Mouse (Mus musculus) MEL (cell line): ENCODE data around the gene Zc3hav1. TPM values are rescaled to one million over a fixed set of nuclear protein-coding genes. Genes with fewer than 3 reads are reported as not detected.
A peak's percentile ranks its signal among the peaks of the same experiment; 100 is the strongest.

ENCODE experiments used
- DNase-seq: peaks from one replicate; pipeline ENCODE4 v3.0.0; 2011; ENCODE audit warnings: low read depth, low spot score
- H3K27ac ChIP-seq: 2 replicates; pipeline ENCODE4 v1.5.1; 2012; ENCODE audit warnings: low read depth, mild to moderate bottlenecking, control low read depth, low read length, moderate library complexity; ENCODE audit not compliant: control insufficient read depth
- H3K27me3 ChIP-seq, 2 experiments: fragments of 150-350 bp in 1 of 2; sonication (generic) in 1 of 2; 2 replicates each; pipeline ENCODE4 v1.6.1; 2012; ENCODE audit warnings: low read length in 2 of 2, mild to moderate bottlenecking in 2 of 2, improper control_type of control experiment in 1 of 2, moderate library complexity in 1 of 2; ENCODE audit not compliant: insufficient read depth in 2 of 2, control insufficient read depth in 1 of 2
- H3K36me3 ChIP-seq, 2 experiments: 2 replicates each; pipeline ENCODE4 v1.6.1; 2012 to 2014; ENCODE audit warnings: low read length in 2 of 2, improper control_type of control experiment in 1 of 2, inconsistent platforms in 1 of 2, mild to moderate bottlenecking in 1 of 2; ENCODE audit not compliant: insufficient read depth in 2 of 2, control insufficient read depth in 1 of 2
- H3K4me1 ChIP-seq, 2 experiments: fragments of 150-350 bp in 1 of 2; sonication (generic) in 1 of 2; 2 replicates each; pipeline ENCODE4 v1.6.1; 2012; ENCODE audit warnings: low read length in 2 of 2, improper control_type of control experiment in 1 of 2, mild to moderate bottlenecking in 1 of 2; ENCODE audit not compliant: insufficient read depth in 2 of 2, control insufficient read depth in 1 of 2
- H3K4me3 ChIP-seq, 2 experiments: fragments of 150-350 bp in 1 of 2; sonication (generic) in 1 of 2; 2 replicates each; pipeline ENCODE4 v1.5.1; 2012; ENCODE audit warnings: low read depth in 2 of 2, low read length in 2 of 2, mild to moderate bottlenecking in 2 of 2, moderate library complexity in 2 of 2, control low read depth in 1 of 2, improper control_type of control experiment in 1 of 2; ENCODE audit not compliant: control insufficient read depth in 1 of 2, insufficient read depth in 1 of 2
- H3K79me2 ChIP-seq: 2 replicates; pipeline ENCODE4 v1.6.1; 2012; ENCODE audit warnings: mild to moderate bottlenecking, low read length, moderate library complexity; ENCODE audit not compliant: control insufficient read depth, poor library complexity, insufficient read depth
- H3K9ac ChIP-seq: 2 replicates; pipeline ENCODE4 v1.6.1; 2012; ENCODE audit warnings: low read depth, mild to moderate bottlenecking, control low read depth, low read length, moderate library complexity; ENCODE audit not compliant: control insufficient read depth, poor library complexity, severe bottlenecking
- H3K9me3 ChIP-seq: fragments of 150-350 bp; sonication (generic); replicated peaks from 2 replicates; pipeline ENCODE4 v1.6.1; 2012; ENCODE audit warnings: mild to moderate bottlenecking, low read length, improper control_type of control experiment, moderate library complexity; ENCODE audit not compliant: insufficient read depth
- BHLHE40 ChIP-seq: IDR thresholded peaks from 2 replicates; pipeline ENCODE4 v1.6.1; 2012; ENCODE audit warnings: low read depth, mild to moderate bottlenecking, inconsistent platforms, low read length, improper control_type of control experiment, borderline replicate concordance
- CTCF ChIP-seq, 3 experiments: IDR thresholded peaks in 2 of 3; conservative IDR thresholded peaks in 1 of 3; 2 replicates each; pipeline ENCODE4 v1.5.1; 2011 to 2012; ENCODE audit warnings: low read length in 3 of 3, low read depth in 2 of 3, mild to moderate bottlenecking in 2 of 3, improper control_type of control experiment in 1 of 3, inconsistent platforms in 1 of 3, mixed read lengths in 1 of 3, moderate library complexity in 1 of 3; ENCODE audit not compliant: control insufficient read depth in 1 of 3, insufficient read depth in 1 of 3, poor library complexity in 1 of 3, severe bottlenecking in 1 of 3
- EP300 ChIP-seq, 2 experiments: IDR thresholded peaks; 2 replicates each; pipeline ENCODE4 v1.6.1; 2011; ENCODE audit warnings: improper control_type of control experiment in 2 of 2, low read length in 2 of 2, low read depth in 1 of 2, mild to moderate bottlenecking in 1 of 2
- ETS1 ChIP-seq: IDR thresholded peaks from 2 replicates; pipeline ENCODE4 v1.6.1; 2012; ENCODE audit warnings: low read depth, mild to moderate bottlenecking, inconsistent platforms, low read length, improper control_type of control experiment, moderate library complexity
- GABPA ChIP-seq: IDR thresholded peaks from 2 replicates; pipeline ENCODE4 v1.6.1; 2012; ENCODE audit warnings: low read depth, mild to moderate bottlenecking, inconsistent platforms, low read length, improper control_type of control experiment, moderate library complexity
- GATA1 ChIP-seq: IDR thresholded peaks from 2 replicates; pipeline ENCODE4 v1.6.1; 2011; ENCODE audit warnings: low read depth, low read length, improper control_type of control experiment
- HCFC1 ChIP-seq: IDR thresholded peaks from 2 replicates; pipeline ENCODE4 v1.6.1; 2012; ENCODE audit warnings: low read depth, mild to moderate bottlenecking, inconsistent platforms, low read length, improper control_type of control experiment, moderate library complexity
- KAT2A ChIP-seq: conservative IDR thresholded peaks from 2 replicates; pipeline ENCODE4 v1.6.1; 2012; ENCODE audit warnings: low read depth, low read length, improper control_type of control experiment, inconsistent platforms
- MAFK ChIP-seq: IDR thresholded peaks from 2 replicates; pipeline ENCODE4 v1.6.1; 2011; ENCODE audit warnings: low read depth, mild to moderate bottlenecking, low read length, improper control_type of control experiment, borderline replicate concordance
- MEF2A ChIP-seq: IDR thresholded peaks from 2 replicates; pipeline ENCODE4 v1.6.1; 2014; ENCODE audit warnings: low read depth, mild to moderate bottlenecking, inconsistent platforms, low read length, improper control_type of control experiment; ENCODE audit not compliant: poor library complexity, insufficient replicate concordance, severe bottlenecking; ENCODE audit errors: extremely low read depth
- MYC ChIP-seq: IDR thresholded peaks from 2 replicates; pipeline ENCODE4 v1.6.1; 2011; ENCODE audit warnings: low read depth, mild to moderate bottlenecking, low read length, improper control_type of control experiment, moderate library complexity
- NELFE ChIP-seq: IDR thresholded peaks from 2 replicates; pipeline ENCODE4 v1.6.1; 2011; ENCODE audit warnings: low read depth, low read length, improper control_type of control experiment
- POLR2A ChIP-seq, 2 experiments: IDR thresholded peaks; 2 replicates each; pipeline ENCODE4 v1.6.1; 2011 to 2012; ENCODE audit warnings: low read length in 2 of 2, mild to moderate bottlenecking in 2 of 2, control low read depth in 1 of 2, improper control_type of control experiment in 1 of 2, low read depth in 1 of 2, moderate library complexity in 1 of 2; ENCODE audit not compliant: control insufficient read depth in 1 of 2, insufficient read depth in 1 of 2, poor library complexity in 1 of 2
- POLR2AphosphoS2 ChIP-seq: IDR thresholded peaks from 2 replicates; pipeline ENCODE4 v1.6.1; 2011; ENCODE audit warnings: low read length, improper control_type of control experiment
- POLR2AphosphoS5 ChIP-seq: IDR thresholded peaks from 2 replicates; pipeline ENCODE4 v1.6.1; 2012; ENCODE audit warnings: low read depth, borderline replicate concordance, mild to moderate bottlenecking, inconsistent platforms, low read length, moderate library complexity, mixed read lengths
- SIN3A ChIP-seq: IDR thresholded peaks from 2 replicates; pipeline ENCODE4 v1.6.1; 2012; ENCODE audit warnings: low read length, improper control_type of control experiment, inconsistent platforms
- TAL1 ChIP-seq: IDR thresholded peaks from 2 replicates; pipeline ENCODE4 v1.6.1; 2012; ENCODE audit warnings: mild to moderate bottlenecking, inconsistent platforms, low read length, moderate library complexity, mixed read lengths
- TBP ChIP-seq: IDR thresholded peaks from 2 replicates; pipeline ENCODE4 v1.8.0; 2011; ENCODE audit warnings: low read depth, low read length, improper control_type of control experiment
- USF2 ChIP-seq, 2 experiments: IDR thresholded peaks; 2 replicates each; pipeline ENCODE4 v1.6.1; 2011 to 2012; ENCODE audit warnings: improper control_type of control experiment in 2 of 2, low read length in 2 of 2, borderline replicate concordance in 1 of 2, inconsistent platforms in 1 of 2, low read depth in 1 of 2, mild to moderate bottlenecking in 1 of 2; ENCODE audit not compliant: insufficient read depth in 1 of 2
- ZMIZ1 ChIP-seq: IDR thresholded peaks from 2 replicates; pipeline ENCODE4 v1.6.1; 2012; ENCODE audit warnings: low read depth, mild to moderate bottlenecking, inconsistent platforms, low read length, improper control_type of control experiment, moderate library complexity
- ZNF384 ChIP-seq: IDR thresholded peaks from 2 replicates; pipeline ENCODE4 v1.6.1; 2012; ENCODE audit warnings: low read depth, mild to moderate bottlenecking, inconsistent platforms, low read length, improper control_type of control experiment
- polyA plus RNA-seq, 2 experiments: library from polyadenylated mRNA; stranded (reverse) in 1 of 2; unstranded in 1 of 2; fragments of >175 nt in 1 of 2; fragments of >200 nt in 1 of 2; gene quantifications; 2 replicates each; pipeline versions ENCODE4 v1.2.1 to v1.2.4; 2012; ENCODE audit warnings: low replicate concordance in 2 of 2, low read depth in 1 of 2; ENCODE audit not compliant: insufficient read length in 2 of 2, insufficient read depth in 1 of 2, missing spikeins in 1 of 2
- total RNA-seq: library from RNA; depleted of rRNA; stranded (reverse); fragments of 300-350 nt; gene quantifications from 2 replicates; pipeline ENCODE4 v1.2.3, GENCODE M21; 2012

Gene Zc3hav1
- total and polyA plus RNA-seq, 3 experiments: 66.6 to 71.0 (median 68.3) TPM

DNA sequence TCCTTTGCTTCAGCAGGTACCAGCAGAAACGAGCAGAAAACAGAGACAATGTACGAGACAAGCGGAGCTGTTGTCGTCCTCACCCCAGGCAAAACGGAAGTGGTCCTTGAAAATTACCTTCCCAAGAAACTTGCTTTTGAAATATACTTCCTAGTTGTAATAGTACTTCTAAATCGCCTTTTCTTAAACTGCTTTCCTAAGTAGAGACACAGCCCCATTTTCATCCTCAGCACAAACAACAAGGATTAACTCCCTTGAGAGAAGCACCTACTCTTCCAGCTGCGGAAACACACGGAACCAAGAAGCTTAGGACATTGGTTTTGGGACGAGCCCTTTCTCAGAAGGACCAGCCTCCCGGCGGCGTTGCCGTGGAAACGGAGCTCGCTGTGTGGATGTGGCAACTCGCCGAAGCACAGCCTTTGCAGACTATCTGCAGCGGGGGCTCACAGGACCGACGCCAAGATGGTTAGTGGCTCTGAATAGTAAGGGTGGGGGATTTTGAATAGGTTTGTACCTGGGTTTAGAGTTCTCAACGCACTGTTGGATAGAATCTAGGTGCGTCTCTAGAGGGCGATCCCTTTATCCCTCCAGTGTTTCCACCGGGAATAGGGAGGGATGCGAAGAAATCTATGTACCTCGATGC lies 26.8 kb upstream of the Zc3hav1 start, which contains the start of gene Ttc26 (continued):
- peak; percentile 85 for TF ChIP-seq NELFE
- peak in 1 of 2 experiments; percentile 81; a peak in 2 of 4 replicates for TF ChIP-seq POLR2A (IDR thresholded peaks at IDR 0.05; ENCODE audit: control insufficient read depth in 1 of 2, insufficient read depth in 1 of 2, low read depth in 1 of 2, low read length in 2 of 2, poor library complexity in 1 of 2)
- peak; percentile 73; the same call in 1 of the 2 replicates for TF ChIP-seq TBP
- TF ChIP-seq POLR2AphosphoS5: no peak
- TF ChIP-seq KAT2A: no peak; the same call in 1 of the 2 replicates

- Histone ChIP-seq H3K27ac (peak overlapping the region; percentile 32; the same call in 1 of the 2 replicates), H3K4me3 (peak overlapping the region; percentile 68 to 71), H3K4me1 (no peaks in the 10 kb centered on the region), H3K9ac (peak overlapping the region; percentile 74), H3K27me3 (no peaks in the 10 kb centered on the region), H3K9me3 (no peaks in the 10 kb centered on the region), H3K79me2 (no peaks in the 10 kb centered on the region), H3K36me3 (peaks cover 0 to 6% of the 10 kb centered on the region in 2 experiments; a peak in 2 of 4 replicates)
- no peak for DNase-seq
- TF ChIP-seq ZMIZ1 (no peak), POLR2AphosphoS2 (0 out of 2 replicates have a peak, but pooled peaks have one; percentile 3)
Observed at GRCm38 (mm10) chr6:38380764-38381128, 26.3 kb upstream of the Zc3hav1 start.

DNA sequence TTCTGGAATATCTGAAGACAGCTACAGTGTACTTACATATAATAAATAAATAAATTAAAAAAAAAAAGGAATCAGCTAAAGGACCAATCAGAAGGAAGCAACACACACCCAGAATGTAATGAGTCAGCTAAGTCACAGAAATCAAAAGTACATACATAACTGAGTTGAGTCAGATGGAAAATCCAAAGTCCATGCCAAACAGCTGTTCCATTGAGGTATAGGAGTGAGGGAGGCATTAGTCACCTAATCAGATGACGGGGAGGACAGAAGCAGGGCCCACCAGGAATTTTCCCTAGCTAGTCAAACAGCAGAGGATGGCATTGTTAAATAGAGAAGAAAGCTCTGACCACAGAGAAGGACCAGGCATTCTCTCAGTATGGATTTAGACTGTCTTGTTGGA lies 19.9 kb upstream of the Zc3hav1 start:
- H3K36me3 ChIP-seq: no peaks in the 10 kb centered on the region
- H3K27me3 ChIP-seq: peaks cover 0 to 2% of the 10 kb centered on the region in 2 experiments; a peak in 1 of 4 replicates
- H3K4me1 ChIP-seq: no peaks in the 10 kb centered on the region
- no peaks in the 10 kb centered on the region for H3K9me3 ChIP-seq
- H3K4me3 ChIP-seq: no peak overlapping the region
- H3K79me2 ChIP-seq: no peaks in the 10 kb centered on the region
- no peak overlapping the region for H3K27ac ChIP-seq
- no peak overlapping the region for H3K9ac ChIP-seq
- DNase-seq: no peak
- no peak for TF ChIP-seq MYC
- no peak for TF ChIP-seq GATA1
- TF ChIP-seq MAFK: no peak
- TF ChIP-seq POLR2A (IDR thresholded peaks at IDR 0.05; ENCODE audit: control insufficient read depth in 1 of 2, insufficient read depth in 1 of 2, low read depth in 1 of 2, low read length in 2 of 2, poor library complexity in 1 of 2): no peak
- no peak for TF ChIP-seq MEF2A
- TF ChIP-seq SIN3A: no peak
- no peak for TF ChIP-seq KAT2A
- no peak for TF ChIP-seq TAL1
- no peak for TF ChIP-seq HCFC1
- no peak for TF ChIP-seq CTCF (IDR thresholded peaks at IDR 0.05 in 2 of 3, conservative IDR thresholded peaks at IDR 0.05 in 1 of 3; ENCODE audit: control insufficient read depth in 1 of 3, insufficient read depth in 1 of 3, low read depth in 2 of 3, low read length in 3 of 3, poor library complexity in 1 of 3, severe bottlenecking in 1 of 3)
- no peak for TF ChIP-seq GABPA
- TF ChIP-seq BHLHE40: no peak
- TF ChIP-seq USF2 (IDR thresholded peaks at IDR 0.05; ENCODE audit: borderline replicate concordance in 1 of 2, insufficient read depth in 1 of 2, low read depth in 1 of 2, low read length in 2 of 2): no peak
- no peak for TF ChIP-seq ETS1
- no peak for TF ChIP-seq EP300 (IDR thresholded peaks at IDR 0.05; ENCODE audit: low read depth in 1 of 2, low read length in 2 of 2)
- no peak for TF ChIP-seq ZNF384
